Mouse (Mus musculus): ENCODE measurements at regions not wholly inside any gene's neighbourhood (a gene's known extent, or its start where the extent isn't known, plus 50 kb on each side); places are given as distances from the start of the nearest gene placed in this dataset. TPM values are rescaled to one million over a fixed set of nuclear protein-coding genes. Genes with fewer than 3 reads are reported as not detected.
"Not testable (repeated sequence)": the region's sequence is repeated elsewhere in the genome, so short reads cannot be mapped to it uniquely, and the experiment has no call there.

DNA sequence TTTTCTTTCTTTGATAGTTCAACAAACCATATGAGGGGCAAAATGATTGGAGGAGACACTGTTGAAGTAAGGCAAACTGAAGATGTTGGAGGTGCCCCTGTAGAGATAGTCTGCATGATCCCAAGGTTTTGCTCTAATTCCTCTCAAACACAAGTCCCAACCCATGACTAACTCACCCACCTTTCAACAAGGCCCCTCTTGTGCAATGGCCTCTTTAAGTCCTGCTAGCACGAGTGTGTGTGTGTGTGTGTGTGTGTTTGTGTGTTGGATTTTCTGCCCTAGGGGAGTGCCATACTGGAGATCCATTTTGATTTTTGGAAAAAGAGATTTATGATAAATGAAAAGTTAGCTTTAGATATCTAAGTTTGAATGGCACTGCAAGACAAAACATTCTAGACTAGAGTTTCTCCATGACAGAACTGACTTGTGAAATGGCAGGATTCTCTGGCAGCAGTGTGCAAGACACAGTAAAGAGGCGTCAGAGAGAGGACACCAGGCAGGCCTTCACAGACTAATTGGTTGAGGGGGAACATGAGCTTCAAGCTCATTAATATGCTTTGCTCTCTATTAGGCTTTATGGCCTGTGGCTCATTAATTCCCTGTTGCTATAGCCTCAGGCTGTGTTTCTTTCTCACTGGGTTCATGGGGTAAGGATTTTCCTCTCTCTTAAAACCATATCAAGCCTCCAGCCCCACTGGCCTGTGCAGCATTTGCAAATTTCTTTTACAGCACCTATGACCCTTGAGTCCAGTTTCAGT, 1344.5 kb upstream of the Got2 start:
- no peak overlapping the region for H3K9ac ChIP-seq
- H3K4me2 ChIP-seq (replicated peaks), result no peak overlapping the region
- no peaks in the 10 kb centered on the region for H3K27me3 ChIP-seq (replicated peaks)
- 63% methylated on average over 2 of the region's 2 CpGs for WGBS
- ATAC-seq (ENCODE audit: low FRiP score, low read depth), result 0 out of 2 replicates have a peak, but pooled peaks have one; percentile 65
- no peak overlapping the region for H3K4me3 ChIP-seq
- no peaks in the 10 kb centered on the region for H3K36me3 ChIP-seq
- no peak overlapping the region for H3K27ac ChIP-seq
- H3K4me1 ChIP-seq, result no peaks in the 10 kb centered on the region
- no peaks in the 10 kb centered on the region for H3K9me3 ChIP-seq

DNA sequence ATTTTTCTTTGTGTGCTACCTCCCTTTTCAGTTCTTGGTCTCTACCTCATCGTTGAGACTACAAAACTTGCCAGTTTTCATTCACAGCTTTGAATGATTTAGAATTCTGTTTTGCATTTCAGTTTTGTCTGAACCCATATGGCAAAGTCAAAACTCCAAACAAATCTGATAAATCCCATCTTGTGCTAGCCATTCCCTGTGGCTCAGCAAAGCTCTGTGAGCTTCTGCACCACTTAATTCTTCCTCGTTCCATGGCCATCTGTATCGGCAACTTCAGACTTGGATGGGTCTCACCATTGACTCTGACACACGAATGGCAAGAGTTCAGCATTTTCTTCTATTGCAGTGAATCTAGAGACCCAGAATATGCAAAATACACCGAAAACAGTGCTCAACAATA, 1343.3 kb upstream of the Got2 start:
- H3K27ac ChIP-seq, result no peak overlapping the region
- no peak overlapping the region for H3K4me3 ChIP-seq
- H3K36me3 ChIP-seq, result no peaks in the 10 kb centered on the region
- H3K9me3 ChIP-seq, result no peaks in the 10 kb centered on the region
- H3K4me1 ChIP-seq, result no peaks in the 10 kb centered on the region
- no peak overlapping the region for H3K9ac ChIP-seq
- H3K27me3 ChIP-seq (replicated peaks), result no peaks in the 10 kb centered on the region
- no peak for ATAC-seq (ENCODE audit: low FRiP score, low read depth)
- 92% methylated on average over 5 of the region's 5 CpGs for whole genome bisulfite sequencing
- H3K4me2 ChIP-seq (replicated peaks), result no peak overlapping the region

DNA sequence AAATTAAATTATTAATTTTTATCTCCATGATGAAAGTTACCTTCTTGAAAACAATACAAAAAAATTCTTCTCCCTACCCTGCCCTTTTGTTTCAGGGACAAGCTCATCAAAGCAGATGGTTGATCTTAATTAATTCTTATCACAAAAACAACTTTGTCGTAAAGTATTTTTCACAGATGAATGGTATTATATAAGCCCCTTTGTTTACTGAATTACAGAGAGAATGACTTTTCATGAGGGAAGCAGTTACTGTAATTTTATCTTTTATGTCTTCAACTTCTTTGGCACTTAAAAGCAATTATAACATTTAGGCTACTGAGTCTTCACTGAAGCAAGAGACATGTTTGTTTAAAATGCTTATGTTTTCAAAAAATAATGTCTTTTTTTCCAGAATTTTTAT, 1303.5 kb upstream of the Got2 start:
- Histone ChIP-seq H3K36me3 (no peaks in the 10 kb centered on the region), H3K9ac (no peak overlapping the region), H3K9me3 (no peaks in the 10 kb centered on the region), H3K27ac (no peak overlapping the region), H3K4me1 (no peaks in the 10 kb centered on the region), H3K4me3 (no peak overlapping the region), H3K27me3 (replicated peaks) (no peaks in the 10 kb centered on the region), H3K4me2 (replicated peaks) (no peak overlapping the region)
- 89% methylated on average over 1 of the region's 1 CpGs for WGBS
- ATAC-seq (ENCODE audit: low FRiP score, low read depth), result no peak

DNA sequence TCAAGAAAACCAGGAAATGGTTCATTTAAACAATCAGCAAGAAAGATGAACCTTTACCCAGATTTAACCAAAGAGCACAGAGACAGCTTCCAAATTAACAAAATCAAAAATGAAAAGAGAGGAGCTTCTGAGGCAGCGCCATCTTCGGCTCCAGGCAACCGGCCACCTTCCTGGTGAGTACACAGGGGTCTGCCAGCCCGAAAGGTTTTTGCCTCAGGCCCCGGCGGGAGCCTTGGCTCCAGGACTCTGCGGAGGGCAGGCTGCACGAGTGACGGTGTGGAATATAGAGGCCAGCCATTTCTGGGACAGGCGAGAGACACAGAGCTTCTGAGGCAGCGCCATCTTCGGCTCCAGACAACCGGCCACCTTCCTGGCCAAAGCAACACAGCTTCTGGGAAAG, 1295.5 kb upstream of the Got2 start:
- not testable (repeated sequence) for H3K9me3 ChIP-seq; H3K4me2 ChIP-seq (replicated peaks); H3K27me3 ChIP-seq (replicated peaks); H3K4me1 ChIP-seq; ATAC-seq (ENCODE audit: low FRiP score, low read depth); H3K9ac ChIP-seq; H3K27ac ChIP-seq; H3K36me3 ChIP-seq; H3K4me3 ChIP-seq
- 93% methylated on average over 13 of the region's 13 CpGs for WGBS

DNA sequence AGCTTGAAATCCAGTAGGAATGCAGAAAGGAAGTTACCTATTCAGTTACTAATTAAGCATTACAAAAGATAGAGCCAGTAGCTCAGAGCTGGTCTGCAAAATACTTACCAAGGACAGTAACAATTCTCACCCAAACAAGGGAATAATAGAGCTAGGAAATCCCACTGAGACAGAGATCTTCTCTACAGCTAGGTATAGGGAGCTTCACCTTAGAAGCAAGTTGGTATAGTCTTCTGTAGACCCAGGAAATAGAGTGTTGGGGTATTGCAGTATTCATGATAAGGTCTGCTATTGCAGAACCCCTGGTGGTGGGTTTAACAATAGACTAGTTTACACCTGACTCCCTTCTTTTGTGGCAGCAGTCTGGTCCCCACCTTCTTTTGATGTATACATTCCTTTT, 1294.1 kb upstream of the Got2 start:
- not testable (repeated sequence) for H3K36me3 ChIP-seq; H3K27ac ChIP-seq; H3K4me1 ChIP-seq; ATAC-seq (ENCODE audit: low FRiP score, low read depth); H3K4me2 ChIP-seq (replicated peaks); H3K9me3 ChIP-seq; H3K4me3 ChIP-seq; H3K27me3 ChIP-seq (replicated peaks); H3K9ac ChIP-seq

Small RNAs in the stretch of these regions (microRNA-seq; reads per million reads assigned to microRNA genes)
- gene Gm26399, result not detected
